In the genomic region with DNA sequence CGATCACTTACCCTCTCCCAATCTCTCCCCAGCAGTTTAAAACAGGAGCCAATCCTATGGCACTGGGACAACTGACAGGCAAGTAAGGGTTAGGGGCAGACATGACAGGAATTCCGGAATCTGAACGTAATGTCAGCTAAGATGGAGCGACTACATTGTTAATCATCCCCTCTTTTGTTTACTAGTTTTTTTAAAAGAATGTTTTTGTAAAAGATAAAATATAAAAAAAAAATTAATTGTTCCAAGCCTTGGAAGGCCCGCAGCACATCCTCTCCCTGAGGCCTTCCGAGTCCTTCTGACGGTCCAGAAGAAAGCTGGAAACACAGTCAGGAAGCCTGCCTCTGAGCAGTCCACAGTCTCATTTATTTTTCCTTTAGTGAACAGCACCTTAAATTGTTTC, we compare ENCODE assay signal across 10 mouse cellular contexts.
A peak's percentile ranks its signal among the peaks of the same experiment; 100 is the strongest.
DNase-seq lines count a peak whose midpoint lies in the region; ATAC-seq and TF ChIP-seq lines count a peak whose summit lies in the region.
"Had no signal": no experiment of that assay in that cellular context is flagged by ENCODE, and none has a peak within 500 bp of the region (broad histone marks: within the 10 kb centered on the region; RNA-seq: fewer than 3 reads in every experiment).

No protein-coding gene starts in this region.

- H3K9ac ChIP-seq in embryonic facial prominence, embryonic 15.5 days, result no peak overlapping the region
- H3K9ac ChIP-seq in hindbrain, embryonic 13.5 days, result 0 out of 2 replicates have a peak overlapping the region, but pooled peaks have one; percentile 10
- no peak overlapping the region for H3K9ac ChIP-seq in neural tube, embryonic 12.5 days

- ATAC-seq in embryonic facial prominence, embryonic 15.5 days (ENCODE audit: insufficient number of reproducible peaks, low FRiP score, low TSS enrichment, low read depth), result no peak
- ATAC-seq in hindbrain, embryonic 13.5 days (ENCODE audit: low FRiP score), result no peak
- ATAC-seq in neural tube, embryonic 12.5 days (ENCODE audit: low FRiP score, low read depth), result no peak

- H3K4me1 ChIP-seq in embryonic facial prominence, embryonic 15.5 days, result peaks cover 68% of the 10 kb centered on the region
- peaks cover 91% of the 10 kb centered on the region for H3K4me1 ChIP-seq in hindbrain, embryonic 13.5 days (replicated peaks)
- peaks cover 87% of the 10 kb centered on the region for H3K4me1 ChIP-seq in neural tube, embryonic 12.5 days

- 55% methylated on average over 7 of the region's 7 CpGs for WGBS in embryonic facial prominence, embryonic 15.5 days
- WGBS in hindbrain, embryonic 13.5 days, result 52% methylated on average over 7 of the region's 7 CpGs
- WGBS in neural tube, embryonic 12.5 days, result 64% methylated on average over 7 of the region's 7 CpGs

- no peaks in the 10 kb centered on the region for H3K27me3 ChIP-seq in embryonic facial prominence, embryonic 15.5 days
- no peaks in the 10 kb centered on the region for H3K27me3 ChIP-seq in hindbrain, embryonic 13.5 days
- no peaks in the 10 kb centered on the region for H3K27me3 ChIP-seq in neural tube, embryonic 12.5 days (replicated peaks)

- no peaks in the 10 kb centered on the region for H3K36me3 ChIP-seq in embryonic facial prominence, embryonic 15.5 days
- H3K36me3 ChIP-seq in hindbrain, embryonic 13.5 days, result no peaks in the 10 kb centered on the region
- H3K36me3 ChIP-seq in neural tube, embryonic 12.5 days, result no peaks in the 10 kb centered on the region

- no peaks in the 10 kb centered on the region for H3K9me3 ChIP-seq in embryonic facial prominence, embryonic 15.5 days (replicated peaks)
- no peaks in the 10 kb centered on the region for H3K9me3 ChIP-seq in hindbrain, embryonic 13.5 days
- no peaks in the 10 kb centered on the region for H3K9me3 ChIP-seq in neural tube, embryonic 12.5 days

- DNase-seq in left cerebral cortex, adult 2 months (ENCODE audit: extremely low spot score in 1 of 2, low spot score in 2 of 2), result no peak
- DNase-seq in left cerebral cortex, adult 8-10 months (ENCODE audit: low spot score in 2 of 2), result no peak
- no peak for DNase-seq in testis, postnatal 10 days (ENCODE audit: low spot score)
- DNase-seq in urinary bladder, adult 18-20 months (ENCODE audit: low spot score in 2 of 2), result no peak
- DNase-seq: adrenal gland, postnatal 14 days; cerebellum, postnatal 14 days had no signal

- no peak overlapping the region for H3K4me2 ChIP-seq in embryonic facial prominence, embryonic 15.5 days (replicated peaks)
- H3K4me2 ChIP-seq in hindbrain, embryonic 13.5 days, result no peak overlapping the region
- H3K4me2 ChIP-seq in neural tube, embryonic 12.5 days (replicated peaks), result no peak overlapping the region

- TF ChIP-seq CTCF in left cerebral cortex, adult 2 months (IDR thresholded peaks at IDR 0.05), result no peak

- intact Hi-C loops in left cerebral cortex, adult 2 months (cut with DNase I), result no loop called here

- peak overlapping the region; percentile 76 for H3K27ac ChIP-seq in left cerebral cortex, adult 2 months
- H3K27ac ChIP-seq in embryonic facial prominence, embryonic 15.5 days (replicated peaks), result 0 out of 2 replicates have a peak overlapping the region, but pooled peaks have one; percentile 49
- peak overlapping the region; percentile 92 for H3K27ac ChIP-seq in hindbrain, embryonic 13.5 days
- peak overlapping the region; percentile 83 for H3K27ac ChIP-seq in neural tube, embryonic 12.5 days
- H3K27ac ChIP-seq: macrophage had no signal

- no peak overlapping the region for H3K4me3 ChIP-seq in left cerebral cortex, adult 2 months
- no peak overlapping the region for H3K4me3 ChIP-seq in embryonic facial prominence, embryonic 15.5 days (replicated peaks)
- H3K4me3 ChIP-seq in hindbrain, embryonic 13.5 days, result no peak overlapping the region
- H3K4me3 ChIP-seq in neural tube, embryonic 12.5 days, result no peak overlapping the region
